Mouse (Mus musculus) E14TG2a.4 (cell line): ENCODE data around the gene Apex2.

Source experiments
- CTCF ChIP-seq: conservative IDR thresholded peaks from 2 replicates; pipeline ENCODE4 v1.5.1; 2014; ENCODE audit warnings: low read length
- NANOG ChIP-seq: IDR thresholded peaks from 2 replicates; pipeline ENCODE4 v1.6.1; 2014; ENCODE audit warnings: borderline replicate concordance, low read length, mixed read lengths
- POU5F1 ChIP-seq: IDR thresholded peaks from 2 replicates; pipeline ENCODE4 v1.6.1; 2014; ENCODE audit warnings: low read length, borderline replicate concordance

DNA sequence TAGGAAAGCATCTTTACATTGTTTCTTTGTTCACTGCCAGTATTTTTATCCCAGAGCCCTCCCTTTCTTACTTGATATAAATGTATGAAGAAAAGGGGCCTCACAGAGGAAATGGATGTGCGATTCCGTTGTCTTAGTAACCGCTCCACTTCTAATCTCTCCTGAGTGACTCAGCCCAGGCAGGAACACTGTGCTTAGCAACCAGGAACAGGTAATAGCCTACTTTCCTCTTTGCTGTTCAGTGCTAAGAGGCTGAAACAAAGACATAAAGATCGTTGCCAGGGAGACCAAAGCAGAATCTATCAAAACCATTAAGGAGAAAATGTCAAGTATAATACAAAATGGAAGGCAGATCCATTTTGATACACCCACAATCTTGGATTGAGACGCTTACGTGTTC lies 81.0 kb downstream of the Apex2 start:
- TF ChIP-seq CTCF (no peak), NANOG (no peak), POU5F1 (no peak)
